Mouse (Mus musculus) right cerebral cortex, postnatal 4 days (tissue): Measurements from ENCODE around the gene Ctnnb1.

Source experiments
- DNase-seq: peaks from one replicate; pipeline ENCODE4 v3.0.0-alpha.2; 2022

Gene Ctnnb1

GRCm38 (mm10) chr9:120930021-120930420 is 1.0 kb downstream of the Ctnnb1 start:
- DNase-seq, result no peak

- no peak for DNase-seq
These were observed 1.8 kb downstream of the Ctnnb1 start for GRCm38 (mm10) chr9:120930811-120931210.

GRCm38 (mm10) chr9:120932371-120932770 is 3.4 kb downstream of the Ctnnb1 start:
- DNase-seq, result no peak

GRCm38 (mm10) chr9:120932797-120933586 is 4.0 kb downstream of the Ctnnb1 start:
- peak; percentile 98 for DNase-seq

GRCm38 (mm10) chr9:120933587-120933885 is 4.5 kb downstream of the Ctnnb1 start:
- no peak for DNase-seq

GRCm38 (mm10) chr9:120933886-120934758 is 5.1 kb downstream of the Ctnnb1 start:
- DNase-seq, result peak; percentile 61

- no peak for DNase-seq
These were observed 6.0 kb downstream of the Ctnnb1 start for GRCm38 (mm10) chr9:120934821-120935633.

- DNase-seq, result no peak
These were observed 6.6 kb downstream of the Ctnnb1 start for GRCm38 (mm10) chr9:120935634-120935922.

- peak; percentile 77 for DNase-seq
These were observed 7.3 kb downstream of the Ctnnb1 start for GRCm38 (mm10) chr9:120936351-120936750.

GRCm38 (mm10) chr9:120940858-120941257 is 11.8 kb downstream of the Ctnnb1 start:
- DNase-seq, result no peak

GRCm38 (mm10) chr9:120943757-120944156 is 14.7 kb downstream of the Ctnnb1 start:
- no peak for DNase-seq

GRCm38 (mm10) chr9:120944211-120944610 is 15.2 kb downstream of the Ctnnb1 start:
- no peak for DNase-seq

- no peak for DNase-seq
These were observed 17.1 kb downstream of the Ctnnb1 start for GRCm38 (mm10) chr9:120946131-120946530.

GRCm38 (mm10) chr9:120948832-120949231 is 19.8 kb downstream of the Ctnnb1 start:
- DNase-seq, result no peak

GRCm38 (mm10) chr9:120950761-120951160 is 21.7 kb downstream of the Ctnnb1 start:
- DNase-seq, result no peak

- no peak for DNase-seq
These were observed 22.9 kb downstream of the Ctnnb1 start for GRCm38 (mm10) chr9:120951947-120952346.

GRCm38 (mm10) chr9:120958051-120958450 is 29.0 kb downstream of the Ctnnb1 start:
- DNase-seq, result no peak

- DNase-seq, result peak; percentile 27
These were observed 29.5 kb downstream of the Ctnnb1 start for GRCm38 (mm10) chr9:120958560-120958959.

GRCm38 (mm10) chr9:120959225-120959624 is 30.2 kb downstream of the Ctnnb1 start:
- DNase-seq, result no peak

GRCm38 (mm10) chr9:120960611-120961010 is 31.6 kb downstream of the Ctnnb1 start:
- DNase-seq, result no peak

- no peak for DNase-seq
These were observed 32.5 kb downstream of the Ctnnb1 start for GRCm38 (mm10) chr9:120961466-120961865.

- no peak for DNase-seq
These were observed 33.1 kb downstream of the Ctnnb1 start for GRCm38 (mm10) chr9:120961969-120962700.

GRCm38 (mm10) chr9:120963104-120963503 is 34.1 kb downstream of the Ctnnb1 start:
- DNase-seq, result no peak
